Mouse (Mus musculus) CD4-positive, CD25-positive, alpha-beta regulatory T cell, adult 4 months (primary cell): ENCODE results near the gene Gm17190. TPM values are rescaled to one million over a fixed set of nuclear protein-coding genes. Genes with fewer than 3 reads are reported as not detected.
"Not testable (repeated sequence)": the region's sequence is repeated elsewhere in the genome, so short reads cannot be mapped to it uniquely, and the experiment has no call there.

ENCODE experiments used
- ATAC-seq: one replicate; pipeline ENCODE4 v1.8.0; 2017
- polyA plus RNA-seq, 2 experiments: library from polyadenylated mRNA; unstranded; fragments of 100-300 nt; shearing (Covaris generic); gene quantifications; one replicate each; pipeline ENCODE4 v1.2.1; 2017

Gene Gm17190
- polyA plus RNA-seq: not detected

- not testable (repeated sequence) for ATAC-seq
These were observed at the start of gene Gm17190 for GRCm38 (mm10) chr13:96081754-96082153. TSS of gene Gm17190 (plus strand) at chr13:96082054.

GRCm38 (mm10) chr13:96039536-96039935 is 42.3 kb upstream of the Gm17190 start:
- no peak for ATAC-seq

GRCm38 (mm10) chr13:96040275-96041042 is 41.4 kb upstream of the Gm17190 start:
- ATAC-seq: no peak

- no peak for ATAC-seq
These were observed 36.5 kb upstream of the Gm17190 start for GRCm38 (mm10) chr13:96045396-96045795.

- no peak for ATAC-seq
These were observed 29.1 kb upstream of the Gm17190 start for GRCm38 (mm10) chr13:96052755-96053154.

- ATAC-seq: no peak
These were observed 8.3 kb upstream of the Gm17190 start for GRCm38 (mm10) chr13:96073555-96073954.

- ATAC-seq: not testable (repeated sequence)
These were observed 578 bp upstream of the Gm17190 start, which contains the start of gene Gm20075 for GRCm38 (mm10) chr13:96081276-96081675. TSS of gene Gm20075 (minus strand) at chr13:96081376.

GRCm38 (mm10) chr13:96085581-96086302 is 3.9 kb downstream of the Gm17190 start:
- ATAC-seq: no peak

- no peak for ATAC-seq
These were observed 9.1 kb downstream of the Gm17190 start for GRCm38 (mm10) chr13:96090929-96091328.

GRCm38 (mm10) chr13:96106367-96106766 is 24.5 kb downstream of the Gm17190 start:
- ATAC-seq: no peak

GRCm38 (mm10) chr13:96110767-96111166 is 28.9 kb downstream of the Gm17190 start:
- no peak for ATAC-seq

- no peak for ATAC-seq
These were observed 30.9 kb downstream of the Gm17190 start for GRCm38 (mm10) chr13:96112711-96113110.

- no peak for ATAC-seq
These were observed 43.2 kb downstream of the Gm17190 start for GRCm38 (mm10) chr13:96125011-96125410.

- no peak for ATAC-seq
These were observed 44.8 kb downstream of the Gm17190 start for GRCm38 (mm10) chr13:96126669-96127068.

GRCm38 (mm10) chr13:96129081-96129480 is 47.2 kb downstream of the Gm17190 start:
- ATAC-seq: no peak

- no peak for ATAC-seq
These were observed 49.2 kb downstream of the Gm17190 start for GRCm38 (mm10) chr13:96131050-96131449.

GRCm38 (mm10) chr13:96131911-96132310 is 50.1 kb downstream of the Gm17190 start:
- ATAC-seq: no peak

- ATAC-seq: no peak
These were observed 50.6 kb downstream of the Gm17190 start, which contains the start of gene Sv2c for GRCm38 (mm10) chr13:96132401-96132816. TSS of gene Sv2c (minus strand) at chr13:96132577.

Other genes starting within 250 kb of the Gm17190 start
- gene Iqgap2, start 190.1 kb upstream of the Gm17190 start, polyA plus RNA-seq: 10 to 100 TPM; 14.2 to 14.7 TPM
- gene Gm20075, start 678 bp upstream of the Gm17190 start, polyA plus RNA-seq: 10 to 100 TPM; 11.9 to 17.0 TPM
- gene Sv2c, start 50.5 kb downstream of the Gm17190 start, polyA plus RNA-seq: 1 to 10 TPM; 1.8 to 3.2 TPM